Mouse (Mus musculus) kidney, embryonic 16.5 days (tissue): ENCODE data around the gene Soga3. TPM values are rescaled to one million over a fixed set of nuclear protein-coding genes. Genes with fewer than 3 reads are reported as not detected.
A peak's percentile ranks its signal among the peaks of the same experiment; 100 is the strongest.

Experiments used
- ATAC-seq: fragments of 200-750 bp; cut with Nextera tagmentation; 2 replicates; pipeline ENCODE4 v1.8.0; 2017; ENCODE audit warnings: moderate TSS enrichment; ENCODE audit not compliant: low FRiP score, low TSS enrichment
- H3K27ac ChIP-seq: fragments of 300-500 bp; sonication (generic); 2 replicates; pipeline ENCODE4 v1.5.1; 2014; ENCODE audit warnings: low read length
- H3K27me3 ChIP-seq: fragments of 300-500 bp; sonication (generic); 2 replicates; pipeline ENCODE4 v1.6.1; 2014; ENCODE audit warnings: low read length, control low read depth, mixed read lengths; ENCODE audit not compliant: insufficient read depth
- H3K36me3 ChIP-seq: fragments of 300-500 bp; sonication (generic); 2 replicates; pipeline ENCODE4 v1.6.1; 2014; ENCODE audit warnings: low read length, control low read depth, mixed read lengths; ENCODE audit not compliant: insufficient read depth
- H3K4me1 ChIP-seq: fragments of 300-500 bp; sonication (generic); 2 replicates; pipeline ENCODE4 v1.6.1; 2014; ENCODE audit warnings: low read length, control low read depth, mixed read lengths; ENCODE audit not compliant: insufficient read depth
- H3K4me2 ChIP-seq: fragments of 300-500 bp; sonication (generic); replicated peaks from 2 replicates; pipeline ENCODE4 v1.6.1; 2014; ENCODE audit warnings: low read depth, low read length
- H3K4me3 ChIP-seq: fragments of 300-500 bp; sonication (generic); 2 replicates; pipeline ENCODE4 v1.5.1; 2014; ENCODE audit warnings: mild to moderate bottlenecking, low read length
- H3K9ac ChIP-seq: fragments of 300-500 bp; sonication (generic); replicated peaks from 2 replicates; pipeline ENCODE4 v1.6.1; 2014; ENCODE audit warnings: low read length
- H3K9me3 ChIP-seq: fragments of 300-500 bp; sonication (generic); 2 replicates; pipeline ENCODE4 v1.6.1; 2016; ENCODE audit warnings: low read length, control low read depth
- WGBS: fragments of 180-500 bp; shearing (Covaris S2); extraction: QIAGEN DNeasy Blood & Tissue Kit; methylation state at CpG from one replicate; pipeline ENCODE4 v1.1.7; 2014; 5-methylcytosine and 5-hydroxymethylcytosine counted together
- polyA plus RNA-seq: library from polyadenylated mRNA; unstranded; fragments of >200 nt; fragmentation: Nextera tagmentation; extraction: Ambion mirVana; gene quantifications from 2 replicates; pipeline ENCODE4 v1.2.1, GENCODE M21; 2015

Gene Soga3
- 0.35 and 1.2 TPM in 2 replicates for polyA plus RNA-seq

- no peak within 1 kb of the TSS for H3K27ac ChIP-seq
- no peak for ATAC-seq
These were observed at the start of gene Soga3 for GRCm38 (mm10) chr10:29143566-29144335. Gene Soga3, plus strand, starts transcription at chr10:29143839.

DNA sequence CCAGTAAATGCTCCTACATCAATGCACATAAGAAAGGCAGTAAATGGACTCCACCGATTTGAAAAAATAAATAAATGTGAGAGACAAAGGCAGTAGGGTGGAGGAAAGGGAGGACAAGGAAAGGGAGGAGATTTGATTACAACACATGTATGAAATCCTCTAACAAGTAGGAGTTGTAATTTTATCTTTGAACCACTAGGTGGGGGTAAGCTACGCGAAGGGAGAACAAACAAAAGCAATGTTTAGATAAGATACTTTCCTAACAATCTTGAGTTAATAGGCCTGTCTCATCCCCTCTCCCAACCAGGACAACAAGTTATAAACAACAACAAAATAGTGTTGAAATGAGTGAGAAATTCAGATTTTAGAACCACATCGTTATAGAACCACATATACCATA, 36.7 kb upstream of the Soga3 start:
- Histone ChIP-seq H3K27ac (no peak overlapping the region), H3K4me2 (no peak overlapping the region), H3K27me3 (no peaks in the 10 kb centered on the region), H3K36me3 (no peaks in the 10 kb centered on the region), H3K9ac (no peak overlapping the region), H3K9me3 (no peaks in the 10 kb centered on the region), H3K4me1 (no peaks in the 10 kb centered on the region), H3K4me3 (no peak overlapping the region)
- WGBS = 13% methylated on average over 4 of the region's 4 CpGs
- no peak; the same call in 1 of the 2 replicates for ATAC-seq

More at GRCm38 (mm10) chr10:29143566-29144335, at the start of gene Soga3:
- H3K36me3 ChIP-seq = no peaks in the 10 kb centered on the region
- H3K27me3 ChIP-seq = peaks cover 54% of the 10 kb centered on the region
- peak within 1 kb of the TSS; percentile 28 for H3K4me3 ChIP-seq
- H3K4me1 ChIP-seq = peaks cover 16% of the 10 kb centered on the region
- peak within 1 kb of the TSS; percentile 42 for H3K4me2 ChIP-seq
- no peak within 1 kb of the TSS for H3K9ac ChIP-seq
- H3K9me3 ChIP-seq = no peaks in the 10 kb centered on the region
- under 1% methylated on average over 34 of the region's 34 CpGs for WGBS

DNA sequence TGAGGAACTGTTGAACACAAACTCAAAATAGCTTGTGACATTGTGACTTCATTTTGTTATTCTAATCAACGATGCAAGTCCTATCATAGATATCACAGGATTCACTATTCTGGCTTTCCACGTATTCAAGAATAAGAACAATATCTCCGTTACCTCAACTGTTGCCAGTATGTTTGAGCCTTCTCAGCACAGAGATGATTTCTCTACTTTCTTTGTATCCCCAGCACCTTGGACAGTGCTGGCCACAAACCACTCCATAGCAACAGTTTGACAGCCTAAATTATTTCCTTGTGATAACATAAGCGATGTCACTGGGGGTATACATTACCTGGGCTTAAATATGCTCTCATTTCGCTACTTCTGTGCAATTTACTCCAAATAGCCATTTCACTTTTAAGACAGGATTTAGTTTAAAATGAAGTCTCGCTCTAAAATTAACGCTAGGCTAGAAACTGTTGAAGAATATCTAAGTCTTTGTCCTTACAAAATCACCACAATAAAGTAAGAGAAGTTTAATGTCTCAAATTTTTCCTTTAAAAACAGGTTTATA, 1.0 kb upstream of the Soga3 start:
- 33% methylated on average over 7 of the region's 7 CpGs for WGBS
- H3K27ac ChIP-seq = no peak overlapping the region

GRCm38 (mm10) chr10:29144612-29145405, 1.2 kb downstream of the Soga3 start:
- no peak for ATAC-seq
- peaks cover 16% of the 10 kb centered on the region for H3K4me1 ChIP-seq
- no peaks in the 10 kb centered on the region for H3K9me3 ChIP-seq
- no peak overlapping the region for H3K27ac ChIP-seq
- peaks cover 60% of the 10 kb centered on the region for H3K27me3 ChIP-seq
- H3K36me3 ChIP-seq = no peaks in the 10 kb centered on the region
- WGBS = 23% methylated on average over 9 of the region's 12 CpGs
- no peak overlapping the region for H3K4me3 ChIP-seq
- no peak overlapping the region for H3K9ac ChIP-seq
- no peak overlapping the region for H3K4me2 ChIP-seq

More for the DNA sequence above, 1.0 kb upstream of the Soga3 start:
- no peak overlapping the region for H3K9ac ChIP-seq
- H3K9me3 ChIP-seq = no peaks in the 10 kb centered on the region
- H3K27me3 ChIP-seq = peaks cover 43% of the 10 kb centered on the region
- no peak for ATAC-seq
- H3K4me2 ChIP-seq = no peak overlapping the region
- peaks cover 11% of the 10 kb centered on the region for H3K4me1 ChIP-seq
- no peak overlapping the region for H3K4me3 ChIP-seq
- no peaks in the 10 kb centered on the region for H3K36me3 ChIP-seq

DNA sequence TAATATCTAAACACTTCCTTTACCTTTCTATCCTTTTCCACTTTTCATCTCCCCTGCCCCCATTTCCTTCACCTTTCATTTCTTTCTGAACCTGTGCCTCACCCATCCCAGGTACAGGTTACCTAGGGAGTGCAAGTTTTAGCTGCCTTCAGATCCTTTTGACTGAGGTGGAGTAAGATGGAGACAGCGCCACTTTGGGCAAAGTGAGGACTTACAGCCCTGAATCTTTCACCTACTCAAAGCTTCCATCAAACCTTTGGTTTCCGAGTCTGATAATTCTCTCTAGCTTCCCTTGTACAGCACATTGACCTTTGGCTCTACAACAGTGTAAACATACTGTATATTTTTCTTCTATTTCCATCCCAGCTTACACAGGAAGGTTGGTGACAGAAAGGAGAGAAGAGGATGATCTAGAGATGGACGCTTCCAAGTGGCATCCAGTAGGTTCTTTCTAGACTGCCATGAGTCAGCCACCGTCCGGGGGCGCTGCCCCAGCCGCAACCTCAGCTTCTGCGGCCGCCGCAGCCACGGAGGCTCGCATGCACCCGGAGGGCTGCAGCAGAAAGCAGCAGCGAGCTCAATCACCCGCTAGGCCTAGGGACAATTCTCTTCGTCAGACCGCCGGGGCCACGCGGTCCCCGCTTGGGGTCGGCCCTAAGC, 2.7 kb downstream of the Soga3 start:
- no peak; the same call in 1 of the 2 replicates for ATAC-seq
- peaks cover 60% of the 10 kb centered on the region for H3K27me3 ChIP-seq

DNA sequence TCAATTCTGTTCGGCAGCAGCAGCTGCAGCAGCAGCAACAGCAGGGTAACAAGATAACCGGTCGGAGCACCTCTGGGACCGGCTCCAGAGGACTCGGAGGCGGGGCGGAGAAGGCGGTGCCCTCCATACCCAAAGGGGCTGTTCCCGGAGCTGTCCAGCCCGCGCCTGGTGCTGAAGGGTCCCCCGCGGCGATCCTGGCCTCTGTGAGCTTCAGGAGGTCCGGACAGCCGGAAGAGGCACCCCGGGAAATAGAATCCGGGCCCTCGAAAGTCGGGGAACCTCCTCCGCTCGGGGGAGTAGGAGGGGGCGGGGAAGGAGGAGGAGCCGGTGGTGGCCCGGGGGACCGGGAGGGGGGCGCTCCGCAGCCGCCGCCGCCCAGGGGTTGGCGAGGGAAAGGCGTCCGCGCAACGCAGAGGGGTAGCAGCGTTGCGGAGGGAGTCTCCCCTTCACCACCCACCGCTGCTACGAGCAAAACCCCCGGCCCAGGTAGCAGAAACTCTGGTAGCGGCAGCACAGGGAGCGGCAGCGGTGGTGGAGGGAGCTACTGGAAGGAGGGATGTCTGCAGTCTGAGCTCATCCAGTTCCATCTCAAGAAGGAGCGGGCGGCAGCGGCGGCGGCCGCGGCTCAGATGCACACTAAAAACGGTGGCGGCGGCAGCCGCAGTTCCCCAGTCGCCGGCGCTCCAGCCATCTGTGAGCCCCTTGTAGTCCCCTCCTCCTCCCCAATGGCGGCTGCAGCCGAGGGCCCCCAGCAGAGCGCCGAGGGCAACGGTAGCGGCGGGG, 3.4 kb downstream of the Soga3 start:
- Histone ChIP-seq H3K4me3 (peak overlapping the region; percentile 56), H3K27ac (no peak overlapping the region), H3K9me3 (no peaks in the 10 kb centered on the region), H3K36me3 (no peaks in the 10 kb centered on the region), H3K4me2 (peak overlapping the region; percentile 90), H3K4me1 (peaks cover 16% of the 10 kb centered on the region), H3K9ac (no peak overlapping the region), H3K27me3 (peaks cover 60% of the 10 kb centered on the region)
- WGBS = 1% methylated on average over 59 of the region's 65 CpGs
- ATAC-seq = peak; percentile 96

More for the DNA sequence above, 2.7 kb downstream of the Soga3 start:
- peak overlapping the region; percentile 90 for H3K4me2 ChIP-seq
- H3K4me1 ChIP-seq = peaks cover 16% of the 10 kb centered on the region
- no peaks in the 10 kb centered on the region for H3K9me3 ChIP-seq
- no peak overlapping the region for H3K9ac ChIP-seq
- peak overlapping the region; percentile 56 for H3K4me3 ChIP-seq
- H3K36me3 ChIP-seq = no peaks in the 10 kb centered on the region
- no peak overlapping the region for H3K27ac ChIP-seq
- WGBS = under 1% methylated on average over 22 of the region's 22 CpGs

- no peaks in the 10 kb centered on the region for H3K9me3 ChIP-seq
- H3K4me1 ChIP-seq = peaks cover 16% of the 10 kb centered on the region
- no peak; the same call in 1 of the 2 replicates for ATAC-seq
- H3K27ac ChIP-seq = no peak overlapping the region
- peak overlapping the region; percentile 90 for H3K4me2 ChIP-seq
- no peaks in the 10 kb centered on the region for H3K36me3 ChIP-seq
- WGBS = under 1% methylated on average over 12 of the region's 12 CpGs
- no peak overlapping the region for H3K9ac ChIP-seq
- peak overlapping the region; percentile 56 for H3K4me3 ChIP-seq
- H3K27me3 ChIP-seq = peaks cover 60% of the 10 kb centered on the region
These were observed 4.0 kb downstream of the Soga3 start for GRCm38 (mm10) chr10:29147641-29147990.

DNA sequence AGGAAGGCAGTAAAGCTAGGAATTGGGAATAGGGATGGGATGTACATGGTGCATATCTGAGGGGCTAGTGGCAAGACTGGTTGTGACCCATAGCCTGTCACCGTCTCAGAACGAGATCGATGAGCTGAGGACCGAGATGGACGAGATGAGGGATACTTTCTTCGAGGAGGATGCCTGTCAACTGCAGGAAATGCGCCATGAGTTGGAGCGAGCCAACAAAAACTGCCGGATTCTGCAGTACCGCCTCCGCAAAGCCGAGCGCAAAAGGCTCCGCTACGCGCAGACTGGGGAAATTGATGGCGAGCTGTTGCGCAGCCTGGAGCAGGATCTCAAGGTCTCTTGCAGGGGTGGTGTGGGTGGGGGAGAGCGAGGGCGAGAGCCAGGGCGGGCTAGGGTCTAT, 4.4 kb downstream of the Soga3 start:
- peaks cover 16% of the 10 kb centered on the region for H3K4me1 ChIP-seq
- H3K4me3 ChIP-seq = peak overlapping the region; percentile 56
- peaks cover 60% of the 10 kb centered on the region for H3K27me3 ChIP-seq
- no peaks in the 10 kb centered on the region for H3K9me3 ChIP-seq
- peak overlapping the region; percentile 90 for H3K4me2 ChIP-seq
- no peaks in the 10 kb centered on the region for H3K36me3 ChIP-seq
- no peak overlapping the region for H3K9ac ChIP-seq
- ATAC-seq = no peak
- H3K27ac ChIP-seq = no peak overlapping the region
- 2% methylated on average over 21 of the region's 21 CpGs for WGBS

DNA sequence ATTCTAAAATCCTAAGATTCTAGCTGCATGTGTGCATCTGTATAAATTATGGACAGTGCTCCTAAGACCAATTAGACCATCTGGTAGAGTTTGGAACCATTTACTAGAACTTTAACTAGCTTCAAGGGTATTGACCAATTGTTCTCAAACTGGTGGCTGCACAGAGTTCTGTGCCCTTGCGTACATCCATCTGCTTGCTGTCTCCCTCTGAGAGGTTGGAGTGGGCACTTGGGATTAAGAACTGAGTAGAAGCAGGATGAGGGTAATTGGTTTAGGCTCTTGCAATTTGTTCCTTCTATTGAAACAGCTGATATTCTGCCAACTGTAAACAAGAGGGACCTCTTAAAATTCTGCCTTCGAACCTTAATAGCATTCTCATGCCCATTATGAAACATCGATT, 11.7 kb downstream of the Soga3 start:
- Histone ChIP-seq H3K4me3 (no peak overlapping the region), H3K4me1 (no peaks in the 10 kb centered on the region), H3K9ac (no peak overlapping the region), H3K27me3 (no peaks in the 10 kb centered on the region), H3K36me3 (no peaks in the 10 kb centered on the region), H3K9me3 (no peaks in the 10 kb centered on the region), H3K27ac (no peak overlapping the region), H3K4me2 (no peak overlapping the region)
- 93% methylated on average over 3 of the region's 3 CpGs for WGBS
- ATAC-seq = no peak
